Mouse (Mus musculus): ENCODE measurements around the gene Sdk2. TPM values are rescaled to one million over a fixed set of nuclear protein-coding genes. Genes with fewer than 3 reads are reported as not detected.

Gene Sdk2
- polyA plus RNA-seq, 1 experiment = 3.0 TPM

DNA sequence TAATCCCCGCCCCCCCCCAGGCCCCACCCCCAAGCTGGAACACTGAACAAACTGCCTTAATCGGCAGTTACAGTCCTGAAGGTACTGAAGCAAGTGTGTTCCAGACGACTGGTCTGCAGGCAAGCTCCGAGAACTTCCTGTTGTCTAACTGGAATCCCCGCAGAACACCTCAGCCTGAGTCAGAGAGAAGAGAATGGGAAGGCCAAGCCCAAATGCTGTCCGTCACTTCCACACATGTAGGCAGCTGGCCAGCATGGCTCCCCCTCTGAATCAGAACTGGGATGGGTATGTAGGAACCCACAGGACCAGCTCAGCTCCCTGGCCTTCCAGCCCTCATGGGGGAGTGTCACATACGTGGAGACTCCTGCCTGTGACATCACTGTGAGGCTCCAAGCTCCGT, 336.9 kb downstream of the Sdk2 start:
- TF ChIP-seq CTCF (IDR thresholded peaks at IDR 0.05; ENCODE audit: extremely low read depth, insufficient read depth, insufficient read length, insufficient replicate concordance) (no peak), POLR2A (IDR thresholded peaks at IDR 0.05; ENCODE audit: low read depth, low read length) (no peak)
- no peak overlapping the region for H3K4me3 ChIP-seq (ENCODE audit: extremely low read depth, insufficient read depth, insufficient read length)
- 72% methylated on average over 8 of the region's 8 CpGs for WGBS
- no peaks in the 10 kb centered on the region for H3K27me3 ChIP-seq (ENCODE audit: control insufficient read depth, insufficient read depth, low read length)
- H3K4me1 ChIP-seq (ENCODE audit: control insufficient read depth, insufficient read depth, insufficient read length) = peaks cover 3% of the 10 kb centered on the region; the same call in 1 of the 2 replicates
- H3K36me3 ChIP-seq (ENCODE audit: control insufficient read depth, insufficient read depth, low read length) = peaks cover 15% of the 10 kb centered on the region
- DNase-seq (ENCODE audit: low read depth in 1 of 2, low spot score in 2 of 2) = no peak
- H3K27ac ChIP-seq (ENCODE audit: insufficient read depth, low read length) = no peak overlapping the region

DNA sequence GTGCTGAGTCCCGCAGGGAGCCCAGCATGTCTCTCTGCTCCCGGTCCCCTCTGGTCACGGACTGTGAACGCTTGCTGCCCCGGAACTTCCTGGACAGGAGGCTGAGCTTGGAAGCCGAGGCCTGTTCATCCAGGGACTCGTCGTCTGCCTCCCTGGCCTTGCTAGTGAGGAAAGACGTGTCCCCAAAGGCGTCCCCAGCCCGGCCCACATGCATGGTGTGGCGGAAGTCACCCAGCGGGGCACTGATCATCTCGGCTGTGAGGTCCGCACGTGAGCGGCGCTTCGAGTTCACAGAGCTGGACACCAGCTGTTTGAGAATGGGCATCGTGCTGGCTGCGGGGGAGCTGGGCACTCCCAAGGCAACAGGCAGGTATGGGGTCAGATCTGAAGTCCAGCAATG, 337.6 kb downstream of the Sdk2 start:
- H3K4me1 ChIP-seq (ENCODE audit: control insufficient read depth, insufficient read depth, insufficient read length) = peaks cover 3% of the 10 kb centered on the region; the same call in 1 of the 2 replicates
- 97% methylated on average over 21 of the region's 21 CpGs for WGBS
- no peak for DNase-seq (ENCODE audit: low read depth in 1 of 2, low spot score in 2 of 2)
- H3K27me3 ChIP-seq (ENCODE audit: control insufficient read depth, insufficient read depth, low read length) = no peaks in the 10 kb centered on the region
- H3K36me3 ChIP-seq (ENCODE audit: control insufficient read depth, insufficient read depth, low read length) = peaks cover 15% of the 10 kb centered on the region
- H3K27ac ChIP-seq (ENCODE audit: insufficient read depth, low read length) = no peak overlapping the region
- H3K4me3 ChIP-seq (ENCODE audit: extremely low read depth, insufficient read depth, insufficient read length) = no peak overlapping the region
- no peak for TF ChIP-seq POLR2A (IDR thresholded peaks at IDR 0.05; ENCODE audit: low read depth, low read length)
- TF ChIP-seq CTCF (IDR thresholded peaks at IDR 0.05; ENCODE audit: extremely low read depth, insufficient read depth, insufficient read length, insufficient replicate concordance) = no peak

DNA sequence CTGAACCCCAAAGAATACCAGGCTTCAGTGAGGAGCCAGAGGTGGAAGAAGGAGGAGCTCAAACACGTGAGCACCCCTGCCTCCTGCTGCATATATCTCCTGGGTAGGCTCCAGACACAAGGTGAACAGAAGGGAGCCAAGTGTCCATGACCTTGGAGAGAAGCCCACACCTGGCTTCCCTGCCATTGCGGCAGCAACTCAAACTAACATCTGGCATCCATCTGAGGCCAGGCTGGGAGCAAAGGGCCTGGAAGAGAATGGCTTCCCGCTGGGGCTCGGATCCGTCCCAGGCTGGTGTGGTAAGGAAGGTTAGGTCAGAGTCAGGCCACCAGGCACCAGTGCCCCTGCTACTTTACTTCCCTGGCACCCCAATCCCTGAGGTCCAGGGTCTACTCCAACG, 338.9 kb downstream of the Sdk2 start:
- Histone ChIP-seq H3K4me1 (ENCODE audit: control insufficient read depth, insufficient read depth, insufficient read length) (no peaks in the 10 kb centered on the region), H3K4me3 (ENCODE audit: extremely low read depth, insufficient read depth, insufficient read length) (no peak overlapping the region), H3K27ac (ENCODE audit: insufficient read depth, low read length) (no peak overlapping the region), H3K36me3 (ENCODE audit: control insufficient read depth, insufficient read depth, low read length) (peaks cover 15% of the 10 kb centered on the region), H3K27me3 (ENCODE audit: control insufficient read depth, insufficient read depth, low read length) (no peaks in the 10 kb centered on the region)
- TF ChIP-seq POLR2A (IDR thresholded peaks at IDR 0.05; ENCODE audit: low read depth, low read length) = no peak
- no peak for TF ChIP-seq CTCF (IDR thresholded peaks at IDR 0.05; ENCODE audit: extremely low read depth, insufficient read depth, insufficient read length, insufficient replicate concordance)
- no peak for DNase-seq (ENCODE audit: low read depth in 1 of 2, low spot score in 2 of 2)
- 89% methylated on average over 6 of the region's 6 CpGs for WGBS

DNA sequence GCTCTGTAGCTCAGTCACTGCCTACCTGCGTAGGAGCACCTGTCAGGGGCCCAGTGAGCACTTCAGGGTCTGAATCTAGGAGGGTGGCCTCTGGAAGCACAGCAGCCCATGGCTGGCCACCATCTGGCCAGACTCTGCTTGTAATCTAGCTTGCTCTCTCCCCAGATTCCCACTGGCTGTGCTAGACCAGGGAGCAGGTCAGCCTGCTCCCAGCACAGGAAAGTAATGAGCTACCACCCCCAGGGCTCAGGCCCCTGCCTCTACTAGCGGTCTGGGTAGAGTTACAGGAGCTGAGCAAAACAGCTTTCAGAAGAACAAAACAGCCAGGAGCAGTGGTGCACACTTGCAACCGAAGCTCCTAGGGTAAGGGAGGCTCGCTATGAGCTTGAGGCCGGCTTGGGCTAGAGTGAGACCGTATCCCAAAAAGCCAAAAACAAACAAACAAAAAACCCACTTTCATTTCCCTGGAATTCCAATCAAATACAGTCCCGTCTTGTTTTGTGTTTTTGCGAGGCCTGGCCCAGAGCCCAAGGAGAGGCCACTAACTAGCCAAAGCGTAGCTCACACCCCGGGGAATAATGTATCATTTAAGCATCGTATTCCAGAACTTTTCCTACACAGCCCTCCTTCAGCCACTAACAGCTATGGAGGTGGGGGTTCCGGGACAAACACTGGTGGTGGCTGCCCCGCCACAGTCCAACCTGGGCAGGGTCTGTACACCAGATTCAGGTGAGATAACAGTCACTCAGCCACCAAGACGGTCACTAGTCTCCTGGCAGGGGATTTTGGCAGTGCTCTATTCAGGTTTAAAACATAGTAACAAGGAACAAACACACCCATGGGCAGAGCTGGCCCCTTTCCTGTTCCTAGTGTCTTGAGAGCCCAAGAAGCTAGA, 339.6 kb downstream of the Sdk2 start:
- Histone ChIP-seq H3K27ac (ENCODE audit: insufficient read depth, low read length) (no peak overlapping the region), H3K4me1 (ENCODE audit: control insufficient read depth, insufficient read depth, insufficient read length) (no peaks in the 10 kb centered on the region)
- 90% methylated on average over 14 of the region's 14 CpGs for WGBS

More for the DNA sequence above, 339.6 kb downstream of the Sdk2 start:
- no peak for DNase-seq (ENCODE audit: low read depth in 1 of 2, low spot score in 2 of 2)
- no peaks in the 10 kb centered on the region for H3K27me3 ChIP-seq (ENCODE audit: control insufficient read depth, insufficient read depth, low read length)
- TF ChIP-seq CTCF (IDR thresholded peaks at IDR 0.05; ENCODE audit: extremely low read depth, insufficient read depth, insufficient read length, insufficient replicate concordance) (no peak), POLR2A (IDR thresholded peaks at IDR 0.05; ENCODE audit: low read depth, low read length) (no peak)
- no peak overlapping the region for H3K4me3 ChIP-seq (ENCODE audit: extremely low read depth, insufficient read depth, insufficient read length)
- H3K36me3 ChIP-seq (ENCODE audit: control insufficient read depth, insufficient read depth, low read length) = peaks cover 15% of the 10 kb centered on the region
